Mouse (Mus musculus) embryonic facial prominence, embryonic 11.5 days (tissue): ENCODE measurements around the gene Chst15. TPM values are rescaled to one million over a fixed set of nuclear protein-coding genes. Genes with fewer than 3 reads are reported as not detected.

Experiments
- ATAC-seq: fragments of 200-750 bp; cut with Nextera tagmentation; replicated peaks from 2 replicates; pipeline ENCODE4 v1.8.0; 2017; ENCODE audit warnings: low read depth; ENCODE audit not compliant: insufficient number of reproducible peaks, low FRiP score, low TSS enrichment
- DNase-seq: peaks from one replicate; pipeline ENCODE4 v3.0.0-alpha.2; 2015; ENCODE audit warnings: low spot score
- H3K27ac ChIP-seq: fragments of 300-500 bp; sonication (generic); replicated peaks from 2 replicates; pipeline ENCODE4 v1.5.1; 2014; ENCODE audit warnings: mild to moderate bottlenecking, low read depth, low read length, control low read depth
- H3K27me3 ChIP-seq: fragments of 300-500 bp; sonication (generic); 2 replicates; pipeline ENCODE4 v1.6.1; 2014; ENCODE audit warnings: mild to moderate bottlenecking, low read length, moderate library complexity, mixed read lengths; ENCODE audit not compliant: control insufficient read depth, insufficient read depth
- H3K36me3 ChIP-seq: fragments of 300-500 bp; sonication (generic); replicated peaks from 2 replicates; pipeline ENCODE4 v1.6.1; 2014; ENCODE audit warnings: low read depth, mild to moderate bottlenecking, low read length, moderate library complexity, mixed read lengths; ENCODE audit not compliant: control insufficient read depth, insufficient read depth
- H3K4me1 ChIP-seq: fragments of 300-500 bp; sonication (generic); 2 replicates; pipeline ENCODE4 v1.6.1; 2014; ENCODE audit warnings: low read length, mixed read lengths; ENCODE audit not compliant: control insufficient read depth, insufficient read depth
- H3K4me2 ChIP-seq: fragments of 300-500 bp; sonication (generic); 2 replicates; pipeline ENCODE4 v1.6.1; 2014; ENCODE audit warnings: low read depth, mild to moderate bottlenecking, control low read depth, low read length, moderate library complexity
- H3K4me3 ChIP-seq: fragments of 300-500 bp; sonication (generic); 2 replicates; pipeline ENCODE4 v1.5.1; 2014; ENCODE audit warnings: low read depth, low read length, control low read depth
- H3K9ac ChIP-seq: fragments of 300-500 bp; sonication (generic); replicated peaks from 2 replicates; pipeline ENCODE4 v1.6.1; 2014; ENCODE audit warnings: mild to moderate bottlenecking, control low read depth, low read length
- H3K9me3 ChIP-seq: fragments of 300-500 bp; sonication (generic); replicated peaks from 2 replicates; pipeline ENCODE4 v1.6.1; 2016; ENCODE audit warnings: mild to moderate bottlenecking, low read length, inconsistent platforms, mixed read lengths; ENCODE audit not compliant: control insufficient read depth
- WGBS: fragments of 180-500 bp; shearing (Covaris S2); extraction: QIAGEN DNeasy Blood & Tissue Kit; methylation state at CpG from one replicate; pipeline ENCODE4 v1.1.7; 2014; 5-methylcytosine and 5-hydroxymethylcytosine counted together
- polyA plus RNA-seq: library from polyadenylated mRNA; unstranded; fragments of >200 nt; fragmentation: Nextera tagmentation; extraction: Ambion mirVana; gene quantifications from 2 replicates; pipeline ENCODE4 v1.2.1, GENCODE M21; 2014

Gene Chst15
- polyA plus RNA-seq, 1 experiment from 2014 or later: 8.7 TPM

DNA sequence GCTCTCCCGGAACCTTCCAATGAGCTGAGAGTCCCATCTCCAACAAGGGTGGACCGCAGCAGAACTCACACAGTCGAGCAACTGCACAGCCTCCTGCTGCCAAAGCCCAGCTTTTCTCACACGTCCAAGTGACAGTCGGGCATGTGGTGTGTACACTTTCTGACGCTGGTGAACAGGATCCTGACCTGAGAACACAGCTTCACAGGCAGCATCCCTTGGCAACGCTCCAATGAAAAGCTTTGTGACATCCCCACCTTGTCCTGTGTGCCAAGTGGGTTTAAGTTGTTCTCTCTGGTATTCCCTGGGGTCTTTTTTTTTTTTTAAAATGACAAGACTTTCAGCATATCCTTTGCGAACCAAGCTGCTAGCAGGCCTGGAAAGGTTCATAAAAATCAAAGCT, 80.2 kb downstream of the Chst15 start:
- no peak overlapping the region for H3K4me3 ChIP-seq
- WGBS: 75% methylated on average over 8 of the region's 8 CpGs
- H3K9me3 ChIP-seq: no peaks in the 10 kb centered on the region
- H3K27me3 ChIP-seq: no peaks in the 10 kb centered on the region
- ATAC-seq (no peak), DNase-seq (no peak)
- no peak overlapping the region for H3K4me2 ChIP-seq
- H3K36me3 ChIP-seq: no peaks in the 10 kb centered on the region
- no peak overlapping the region for H3K27ac ChIP-seq
- H3K9ac ChIP-seq: no peak overlapping the region
- H3K4me1 ChIP-seq: no peaks in the 10 kb centered on the region

- ATAC-seq (no peak), DNase-seq (no peak)
- Histone ChIP-seq H3K27me3 (no peaks in the 10 kb centered on the region), H3K4me2 (no peak overlapping the region), H3K4me1 (no peaks in the 10 kb centered on the region), H3K27ac (no peak overlapping the region), H3K9me3 (no peaks in the 10 kb centered on the region), H3K9ac (no peak overlapping the region), H3K4me3 (no peak overlapping the region), H3K36me3 (no peaks in the 10 kb centered on the region)
- WGBS: 67% methylated on average over 3 of the region's 3 CpGs
These were observed 82.8 kb downstream of the Chst15 start for GRCm38 (mm10) chr7:132234250-132234649.

DNA sequence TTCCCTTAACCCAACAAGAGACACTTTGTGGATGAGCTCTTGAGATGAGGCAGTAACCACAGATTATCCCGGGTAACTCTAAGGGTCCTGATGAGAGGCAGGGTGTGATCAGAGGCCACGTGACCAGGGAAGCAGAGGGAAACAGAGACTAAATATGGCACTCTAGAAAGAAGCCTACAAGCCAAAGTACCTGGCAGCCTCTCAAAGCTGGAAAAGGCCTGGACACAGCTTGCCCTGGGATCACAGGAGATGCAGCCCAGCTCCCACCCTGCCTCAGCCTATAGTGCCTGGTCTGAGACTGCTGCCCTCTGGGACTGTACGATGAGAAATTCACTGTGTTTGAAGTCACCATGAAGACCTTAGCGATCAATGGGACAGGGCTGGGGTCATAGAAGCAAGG, 83.3 kb downstream of the Chst15 start:
- ATAC-seq (no peak), DNase-seq (no peak)
- Histone ChIP-seq H3K4me2 (no peak overlapping the region), H3K4me3 (no peak overlapping the region), H3K27ac (no peak overlapping the region), H3K4me1 (no peaks in the 10 kb centered on the region), H3K9me3 (no peaks in the 10 kb centered on the region), H3K9ac (no peak overlapping the region), H3K36me3 (no peaks in the 10 kb centered on the region), H3K27me3 (no peaks in the 10 kb centered on the region)
- WGBS: 84% methylated on average over 4 of the region's 4 CpGs

DNA sequence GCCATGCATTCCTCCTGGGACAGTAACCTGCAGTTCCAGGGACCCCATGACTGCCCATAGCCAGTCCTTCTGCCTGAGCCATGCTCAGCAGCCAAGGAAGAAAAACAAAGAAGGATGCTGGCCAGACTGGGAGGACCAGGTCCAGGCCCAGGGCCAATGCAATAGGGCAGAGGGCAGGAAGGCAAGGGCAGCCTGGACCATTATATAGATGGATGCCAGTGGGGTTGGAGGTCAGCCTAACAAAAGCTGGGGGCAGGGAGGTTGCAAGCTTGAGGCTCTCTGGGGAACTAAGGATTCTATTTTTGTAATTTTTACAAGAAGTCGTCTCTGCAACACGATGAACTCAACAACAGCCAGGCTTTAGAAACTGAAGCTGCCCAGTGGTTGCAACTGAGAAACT, 84.1 kb downstream of the Chst15 start:
- Histone ChIP-seq H3K4me1 (no peaks in the 10 kb centered on the region), H3K4me2 (no peak overlapping the region), H3K27me3 (no peaks in the 10 kb centered on the region), H3K9ac (no peak overlapping the region), H3K9me3 (no peaks in the 10 kb centered on the region), H3K36me3 (no peaks in the 10 kb centered on the region), H3K4me3 (no peak overlapping the region), H3K27ac (no peak overlapping the region)
- 23% methylated on average over 2 of the region's 2 CpGs for WGBS
- ATAC-seq (no peak), DNase-seq (no peak)

DNA sequence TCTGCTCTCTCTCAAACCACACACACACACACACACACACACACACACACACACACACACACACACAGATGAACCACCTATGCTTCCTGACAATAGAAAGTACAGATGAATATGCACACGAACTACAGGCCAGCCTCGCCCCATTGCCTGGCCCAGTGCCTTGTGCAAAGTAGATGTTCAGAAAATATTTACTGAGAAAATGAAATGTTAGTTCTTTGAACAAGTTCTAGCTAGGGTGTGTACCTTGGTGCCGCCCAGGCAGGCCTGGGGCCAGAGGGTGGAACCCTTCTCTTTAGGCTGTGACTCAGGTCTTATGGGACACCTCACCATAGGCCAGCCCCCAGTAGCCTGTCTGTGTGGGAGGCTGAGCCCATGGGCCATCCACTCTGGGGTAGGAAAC, 85.6 kb downstream of the Chst15 start:
- no peak overlapping the region for H3K9ac ChIP-seq
- no peaks in the 10 kb centered on the region for H3K36me3 ChIP-seq
- no peaks in the 10 kb centered on the region for H3K9me3 ChIP-seq
- H3K4me1 ChIP-seq: no peaks in the 10 kb centered on the region
- no peak overlapping the region for H3K27ac ChIP-seq
- WGBS: 89% methylated on average over 3 of the region's 3 CpGs
- no peak overlapping the region for H3K4me3 ChIP-seq
- ATAC-seq: no peak
- no peak overlapping the region for H3K4me2 ChIP-seq
- DNase-seq: no peak
- H3K27me3 ChIP-seq: no peaks in the 10 kb centered on the region

DNA sequence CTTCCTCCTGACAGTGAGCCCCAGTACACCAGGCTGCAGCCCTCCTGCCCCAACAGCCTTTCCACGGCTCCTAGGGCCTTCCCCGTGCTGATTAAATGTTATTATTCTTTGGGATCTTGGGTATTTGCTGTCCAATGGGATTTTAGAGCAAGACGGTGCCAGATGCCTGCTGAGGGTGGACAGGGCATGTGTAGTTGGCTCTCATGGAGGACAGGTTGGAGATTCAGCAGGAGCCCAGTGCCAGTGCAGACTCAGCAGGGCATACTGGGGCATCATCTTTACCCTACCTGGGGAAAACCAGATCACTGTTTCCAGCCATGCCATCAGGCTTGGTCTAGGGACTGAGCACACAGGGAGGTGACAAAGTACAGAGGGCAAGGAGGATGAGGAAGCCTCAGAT, 86.1 kb downstream of the Chst15 start:
- Histone ChIP-seq H3K36me3 (no peaks in the 10 kb centered on the region), H3K4me3 (no peak overlapping the region), H3K27ac (no peak overlapping the region), H3K9me3 (no peaks in the 10 kb centered on the region), H3K4me2 (no peak overlapping the region), H3K27me3 (no peaks in the 10 kb centered on the region), H3K4me1 (no peaks in the 10 kb centered on the region), H3K9ac (no peak overlapping the region)
- no peak for DNase-seq
- no peak for ATAC-seq
- WGBS: 80% methylated on average over 3 of the region's 3 CpGs

- WGBS: 91% methylated on average over 8 of the region's 8 CpGs
- Histone ChIP-seq H3K4me1 (no peaks in the 10 kb centered on the region), H3K27ac (no peak overlapping the region), H3K36me3 (no peaks in the 10 kb centered on the region), H3K27me3 (no peaks in the 10 kb centered on the region), H3K9ac (no peak overlapping the region), H3K4me3 (no peak overlapping the region), H3K9me3 (no peaks in the 10 kb centered on the region), H3K4me2 (no peak overlapping the region)
- ATAC-seq: no peak
- DNase-seq: no peak
These were observed 89.9 kb downstream of the Chst15 start for GRCm38 (mm10) chr7:132227075-132227640.

GRCm38 (mm10) chr7:132226379-132227074, 90.5 kb downstream of the Chst15 start:
- no peaks in the 10 kb centered on the region for H3K27me3 ChIP-seq
- H3K9me3 ChIP-seq: no peaks in the 10 kb centered on the region
- 0 out of 2 replicates have a peak, but pooled peaks have one; percentile 35 for ATAC-seq
- no peak overlapping the region for H3K4me2 ChIP-seq
- no peak overlapping the region for H3K9ac ChIP-seq
- H3K36me3 ChIP-seq: no peaks in the 10 kb centered on the region
- H3K4me1 ChIP-seq: no peaks in the 10 kb centered on the region
- peak; percentile 94 for DNase-seq
- H3K27ac ChIP-seq: no peak overlapping the region
- WGBS: 58% methylated on average over 6 of the region's 6 CpGs
- H3K4me3 ChIP-seq: no peak overlapping the region
